In the genomic region with DNA sequence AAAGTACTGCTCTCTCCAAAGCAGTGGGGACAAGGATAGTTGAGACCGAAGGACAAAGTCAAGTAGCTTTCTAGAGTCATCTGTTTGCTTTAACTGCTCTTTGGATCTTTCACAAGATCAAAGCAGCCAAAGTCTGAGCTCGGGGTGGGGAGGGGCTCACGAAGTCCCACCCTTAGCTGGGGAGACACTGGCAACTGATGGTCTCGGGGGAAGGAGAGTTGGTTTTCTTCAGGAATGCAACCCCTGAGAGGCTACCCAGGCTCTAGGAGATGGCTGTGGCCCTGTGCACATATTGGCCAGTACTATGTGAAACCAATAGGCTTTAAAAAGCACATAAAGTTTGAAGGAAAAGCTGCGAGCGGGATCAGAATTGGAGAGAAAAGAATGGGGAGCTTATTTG, we compare ENCODE assay signal across 28 mouse cellular contexts.
"Had no signal": no experiment of that assay in that cellular context is flagged by ENCODE, and none has a peak within 500 bp of the region (broad histone marks: within the 10 kb centered on the region; RNA-seq: fewer than 3 reads in every experiment).

No protein-coding gene starts in this region.

- H3K27me3 ChIP-seq: embryonic facial prominence, embryonic 12.5 days; embryonic facial prominence, embryonic 13.5 days; embryonic facial prominence, embryonic 15.5 days; forebrain, embryonic 12.5 days; forebrain, embryonic 13.5 days; forebrain, embryonic 15.5 days had no signal

- H3K36me3 ChIP-seq: embryonic facial prominence, embryonic 10.5 days; embryonic facial prominence, embryonic 12.5 days; embryonic facial prominence, embryonic 13.5 days; embryonic facial prominence, embryonic 15.5 days; forebrain, embryonic 10.5 days; forebrain, embryonic 12.5 days; forebrain, embryonic 15.5 days had no signal

- H3K9me3 ChIP-seq: embryonic facial prominence, embryonic 10.5 days; embryonic facial prominence, embryonic 12.5 days; embryonic facial prominence, embryonic 13.5 days; embryonic facial prominence, embryonic 15.5 days; forebrain, embryonic 10.5 days; forebrain, embryonic 12.5 days; forebrain, embryonic 13.5 days; forebrain, embryonic 15.5 days had no signal

- H3K4me3 ChIP-seq: embryonic facial prominence, embryonic 10.5 days; embryonic facial prominence, embryonic 12.5 days; embryonic facial prominence, embryonic 13.5 days; embryonic facial prominence, embryonic 15.5 days; erythroblast, embryonic 14.5 days; forebrain, embryonic 10.5 days; forebrain, embryonic 12.5 days; forebrain, embryonic 13.5 days; forebrain, embryonic 15.5 days; gastrocnemius, adult 2 months; heart, adult 2 months had no signal

- ATAC-seq: forebrain, embryonic 13.5 days; forebrain, embryonic 14.5 days; forebrain, embryonic 15.5 days; forebrain, embryonic 16.5 days; forebrain, postnatal 0 days had no signal

- DNase-seq: cerebellum, adult 18-20 months; cerebellum, adult 2 months; cerebellum, adult 8-10 months; cerebellum, adult 9-10 months; cerebellum, adult 9-11 months; cerebellum, postnatal 14 days; cerebellum, postnatal 25 days; cerebellum, postnatal 36 days; embryo, embryonic 11 days; forebrain, postnatal 0 days; gastrocnemius, adult 2 months; gastrocnemius, postnatal 10 days; gastrocnemius, postnatal 14 days; gastrocnemius, postnatal 25 days; gastrocnemius, postnatal 36 days; heart, adult 18-20 months; heart, adult 2 months had no signal

- H3K27ac ChIP-seq: embryonic facial prominence, embryonic 10.5 days; embryonic facial prominence, embryonic 12.5 days; embryonic facial prominence, embryonic 13.5 days; embryonic facial prominence, embryonic 15.5 days; forebrain, embryonic 10.5 days; forebrain, embryonic 12.5 days; forebrain, embryonic 13.5 days; forebrain, embryonic 15.5 days; gastrocnemius, adult 2 months; heart, adult 2 months had no signal

- H3K9ac ChIP-seq: embryonic facial prominence, embryonic 12.5 days; embryonic facial prominence, embryonic 13.5 days; embryonic facial prominence, embryonic 15.5 days; forebrain, embryonic 12.5 days; forebrain, embryonic 13.5 days; forebrain, embryonic 15.5 days; forebrain, postnatal 0 days had no signal

- H3K4me1 ChIP-seq: embryonic facial prominence, embryonic 10.5 days; embryonic facial prominence, embryonic 12.5 days; embryonic facial prominence, embryonic 13.5 days; embryonic facial prominence, embryonic 15.5 days; forebrain, embryonic 10.5 days; forebrain, embryonic 13.5 days; forebrain, embryonic 15.5 days had no signal

- H3K4me2 ChIP-seq: embryonic facial prominence, embryonic 12.5 days; embryonic facial prominence, embryonic 13.5 days; embryonic facial prominence, embryonic 15.5 days; forebrain, embryonic 12.5 days; forebrain, embryonic 13.5 days; forebrain, embryonic 15.5 days had no signal
